Mouse (Mus musculus) heart, postnatal 10 days (tissue): ENCODE measurements around the gene Epha2. TPM values are rescaled to one million over a fixed set of nuclear protein-coding genes. Genes with fewer than 3 reads are reported as not detected.

ENCODE experiments used
- DNase-seq, 2 experiments: peaks; one replicate each; pipeline ENCODE4 v3.0.0; 2021
- intact Hi-C: fragments of 180-260 bp; cut with DNase I; formaldehyde crosslinking; loops from one replicate; pipeline ENCODE4 v1.15.1; 2025
- total RNA-seq, 2 experiments: library from RNA; stranded (reverse); gene quantifications; 2 replicates each; pipeline ENCODE4 v1.2.3; 2021

Epha2 gene
- total RNA-seq, 2 experiments from 2014 or later = 8.1 TPM

GRCm38 (mm10) chr4:141301591-141302427 lies 769 bp downstream of the Epha2 start:
- intact Hi-C loops = no loop called here
- DNase-seq = peak in 1 of 2 experiments; percentile 35

- DNase-seq = no peak
- intact Hi-C loops = no loop called here
These were observed 1.7 kb downstream of the Epha2 start for GRCm38 (mm10) chr4:141302428-141303401.

GRCm38 (mm10) chr4:141303402-141304222 lies 2.6 kb downstream of the Epha2 start:
- no peak for DNase-seq
- intact Hi-C loops = no loop called here

GRCm38 (mm10) chr4:141304223-141304611 lies 3.2 kb downstream of the Epha2 start:
- intact Hi-C loops = no loop called here
- no peak for DNase-seq

GRCm38 (mm10) chr4:141306057-141306456 lies 5.0 kb downstream of the Epha2 start:
- DNase-seq = no peak
- intact Hi-C loops = no loop called here

GRCm38 (mm10) chr4:141308381-141308780 lies 7.3 kb downstream of the Epha2 start:
- DNase-seq = no peak
- intact Hi-C loops = no loop called here

GRCm38 (mm10) chr4:141308857-141309772 lies 8.1 kb downstream of the Epha2 start:
- intact Hi-C loops = no loop called here
- no peak for DNase-seq

GRCm38 (mm10) chr4:141309773-141310145 lies 8.7 kb downstream of the Epha2 start:
- DNase-seq = peak in 1 of 2 experiments; percentile 54
- intact Hi-C loops = loop anchor here (5.0 kb wide), 1 partner anchor 32 kb away; no protein-coding TSS in a partner anchor

GRCm38 (mm10) chr4:141310191-141310606 lies 9.2 kb downstream of the Epha2 start:
- peak; percentile 85 to 86 for DNase-seq
- intact Hi-C loops = loop anchor here (5.0 kb wide), 1 partner anchor 33 kb away; no protein-coding TSS in a partner anchor

GRCm38 (mm10) chr4:141311078-141311477 lies 10.0 kb downstream of the Epha2 start:
- intact Hi-C loops = loop anchor here (5.0 kb wide), 1 partner anchor 34 kb away; no protein-coding TSS in a partner anchor
- no peak for DNase-seq

GRCm38 (mm10) chr4:141311506-141311905 lies 10.5 kb downstream of the Epha2 start:
- no peak for DNase-seq
- intact Hi-C loops = loop anchor here (5.0 kb wide), 1 partner anchor 34 kb away; no protein-coding TSS in a partner anchor

GRCm38 (mm10) chr4:141311908-141312307 lies 10.9 kb downstream of the Epha2 start:
- intact Hi-C loops = loop anchor here (5.0 kb wide), 1 partner anchor 35 kb away; no protein-coding TSS in a partner anchor
- DNase-seq = no peak

GRCm38 (mm10) chr4:141312513-141313131 lies 11.6 kb downstream of the Epha2 start:
- intact Hi-C loops = loop anchor here (5.0 kb wide), 1 partner anchor 35 kb away; no protein-coding TSS in a partner anchor
- DNase-seq = no peak

- intact Hi-C loops = loop anchor here (5.0 kb wide), 1 partner anchor 36 kb away; no protein-coding TSS in a partner anchor
- no peak for DNase-seq
These were observed 12.4 kb downstream of the Epha2 start for GRCm38 (mm10) chr4:141313481-141313880.

GRCm38 (mm10) chr4:141313924-141314323 lies 12.9 kb downstream of the Epha2 start:
- intact Hi-C loops = loop anchor here (5.0 kb wide), 1 partner anchor 37 kb away; no protein-coding TSS in a partner anchor
- no peak for DNase-seq

GRCm38 (mm10) chr4:141314745-141315144 lies 13.7 kb downstream of the Epha2 start:
- intact Hi-C loops = loop anchor here (5.0 kb wide), 1 partner anchor 37 kb away; no protein-coding TSS in a partner anchor
- no peak for DNase-seq

GRCm38 (mm10) chr4:141316023-141316422 lies 15.0 kb downstream of the Epha2 start:
- no peak for DNase-seq
- intact Hi-C loops = no loop called here

- DNase-seq = peak; percentile 61 to 65
These were observed 15.6 kb downstream of the Epha2 start for GRCm38 (mm10) chr4:141316498-141317180.

More at GRCm38 (mm10) chr4:141316498-141317180, 15.6 kb downstream of the Epha2 start:
- intact Hi-C loops = no loop called here
